Mouse (Mus musculus) ES-E14 (cell line): ENCODE measurements around the gene Bex4.

Experiments used
- MAFK ChIP-seq: IDR thresholded peaks from 2 replicates; pipeline ENCODE4 v1.6.1; 2014; ENCODE audit warnings: mild to moderate bottlenecking, low read depth, low read length, inconsistent platforms; ENCODE audit not compliant: insufficient read depth
- ZC3H11A ChIP-seq: IDR thresholded peaks from 2 replicates; pipeline ENCODE4 v1.6.1; 2012; ENCODE audit warnings: low read depth, mild to moderate bottlenecking, inconsistent platforms, low read length, borderline replicate concordance

DNA sequence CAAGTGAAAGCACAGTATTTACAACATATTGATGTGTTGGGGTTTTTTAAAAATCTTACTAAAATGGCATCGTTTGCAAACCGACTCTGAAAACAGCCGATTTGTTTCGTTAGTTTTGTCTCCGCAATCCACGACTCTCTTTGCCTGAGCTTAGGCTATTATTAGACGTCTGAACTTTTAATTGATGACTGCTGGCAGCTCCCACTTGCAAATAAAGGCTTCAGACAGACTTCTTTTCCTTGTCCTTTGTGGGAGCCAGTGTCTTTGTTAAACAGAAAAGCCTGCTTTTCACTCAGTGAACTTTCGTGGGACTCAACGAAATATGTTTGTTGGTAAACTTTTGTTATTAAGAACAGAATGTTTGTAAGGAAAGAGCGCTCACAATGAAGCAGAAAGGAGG is 34.0 kb downstream of the Bex4 start:
- TF ChIP-seq MAFK (no peak), ZC3H11A (no peak)
